Mouse (Mus musculus): ENCODE measurements around the gene Gsdma2.

The Gsdma2 gene

GRCm38 (mm10) chr11:98702323-98702722 is 55.8 kb downstream of the Gsdma2 start:
- DNase-seq = no peak

GRCm38 (mm10) chr11:98705021-98705420 is 58.5 kb downstream of the Gsdma2 start:
- DNase-seq = no peak
